Mouse (Mus musculus) cerebellum, adult 2 months (tissue): Measurements from ENCODE around the gene Adora1. TPM values are rescaled to one million over a fixed set of nuclear protein-coding genes. Genes with fewer than 3 reads are reported as not detected.

Experiments
- DNase-seq, 2 experiments: peaks; one replicate each; pipeline ENCODE4 v3.0.0; 2021
- H3K27ac ChIP-seq: fragments of 200-500 bp; 2 replicates; pipeline ENCODE4 v1.5.1; 2012; ENCODE audit warnings: low read length, control low read depth, inconsistent platforms; ENCODE audit not compliant: insufficient read depth
- H3K27me3 ChIP-seq: fragments of 200-500 bp; 2 replicates; pipeline ENCODE4 v1.6.1; 2012; ENCODE audit warnings: inconsistent platforms, mild to moderate bottlenecking, low read length, moderate library complexity; ENCODE audit not compliant: control insufficient read depth, insufficient read depth
- H3K4me1 ChIP-seq: fragments of 200-500 bp; 2 replicates; pipeline ENCODE4 v1.6.1; 2011; ENCODE audit warnings: low read length; ENCODE audit not compliant: control insufficient read depth, insufficient read depth
- H3K4me3 ChIP-seq: fragments of 200-500 bp; replicated peaks from 2 replicates; pipeline ENCODE3; 2011; ENCODE audit warnings: mild to moderate bottlenecking, low read depth, low read length, control low read depth; ENCODE audit not compliant: insufficient read depth
- CTCF ChIP-seq: fragments of 200-500 bp; IDR thresholded peaks from 2 replicates; pipeline ENCODE4 v1.5.1; 2011; ENCODE audit warnings: low read depth, mild to moderate bottlenecking, control low read depth, low read length, moderate library complexity, borderline replicate concordance; ENCODE audit not compliant: insufficient read depth
- POLR2A ChIP-seq: fragments of 200-500 bp; IDR thresholded peaks from 2 replicates; pipeline ENCODE4 v1.6.1; 2011; ENCODE audit warnings: low read length, control low read depth, borderline replicate concordance; ENCODE audit not compliant: insufficient read depth
- WGBS: fragments of 180-500 bp; shearing (Covaris S2); methylation state at CpG from one replicate; pipeline ENCODE4 v1.1.7; 2018; 5-methylcytosine and 5-hydroxymethylcytosine counted together
- polyA plus RNA-seq: library from polyadenylated mRNA; depleted of rRNA; stranded (reverse); fragments of >200 nt; gene quantifications from 2 replicates; pipeline ENCODE4 v1.2.3, GENCODE M21; 2012

Adora1 gene
- polyA plus RNA-seq, 1 experiment: 160 TPM

DNA sequence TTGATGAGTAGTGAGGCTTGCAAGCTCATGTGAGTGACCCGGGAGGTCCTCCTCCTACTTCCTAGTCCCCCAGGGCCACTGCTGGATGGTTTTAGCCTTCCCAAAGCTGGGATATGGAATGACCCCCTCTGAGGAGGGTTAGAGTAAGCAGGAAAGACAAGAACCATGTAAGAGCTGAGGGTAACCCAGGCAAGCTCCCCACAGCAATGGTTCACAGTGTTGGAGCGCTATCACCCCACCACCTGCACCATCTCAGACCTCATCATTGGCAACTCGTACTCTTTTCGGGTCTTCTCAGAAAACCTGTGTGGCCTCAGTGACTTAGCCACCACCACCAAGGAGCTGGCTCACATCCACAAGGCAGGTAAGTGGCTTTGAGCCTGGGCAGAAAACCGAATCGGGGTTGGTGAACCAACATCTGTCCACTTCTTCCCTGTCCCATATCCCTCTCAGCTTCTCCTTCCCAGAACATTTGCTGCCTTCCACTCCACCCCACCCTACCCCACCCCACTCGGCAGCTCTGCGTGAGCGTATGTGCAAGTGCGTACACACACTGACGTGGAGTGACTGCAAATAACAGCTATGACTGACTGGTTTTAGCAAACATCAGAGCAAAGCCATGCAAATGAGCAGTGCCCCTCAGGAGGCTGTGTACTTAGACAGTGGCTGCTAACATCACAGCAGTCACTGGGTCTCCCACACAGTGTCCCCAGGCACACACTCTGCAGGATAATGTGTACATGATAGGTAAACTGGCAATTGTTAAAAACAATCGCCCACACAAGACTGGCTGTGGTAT lies 36.8 kb downstream of the Adora1 start:
- 83% methylated on average over 12 of the region's 12 CpGs for WGBS
- DNase-seq: no peak
- H3K27ac ChIP-seq: no peak overlapping the region
- peaks cover 37% of the 10 kb centered on the region for H3K4me1 ChIP-seq
- TF ChIP-seq POLR2A: no peak
- no peak for TF ChIP-seq CTCF
- no peaks in the 10 kb centered on the region for H3K27me3 ChIP-seq
- H3K4me3 ChIP-seq: no peak overlapping the region

DNA sequence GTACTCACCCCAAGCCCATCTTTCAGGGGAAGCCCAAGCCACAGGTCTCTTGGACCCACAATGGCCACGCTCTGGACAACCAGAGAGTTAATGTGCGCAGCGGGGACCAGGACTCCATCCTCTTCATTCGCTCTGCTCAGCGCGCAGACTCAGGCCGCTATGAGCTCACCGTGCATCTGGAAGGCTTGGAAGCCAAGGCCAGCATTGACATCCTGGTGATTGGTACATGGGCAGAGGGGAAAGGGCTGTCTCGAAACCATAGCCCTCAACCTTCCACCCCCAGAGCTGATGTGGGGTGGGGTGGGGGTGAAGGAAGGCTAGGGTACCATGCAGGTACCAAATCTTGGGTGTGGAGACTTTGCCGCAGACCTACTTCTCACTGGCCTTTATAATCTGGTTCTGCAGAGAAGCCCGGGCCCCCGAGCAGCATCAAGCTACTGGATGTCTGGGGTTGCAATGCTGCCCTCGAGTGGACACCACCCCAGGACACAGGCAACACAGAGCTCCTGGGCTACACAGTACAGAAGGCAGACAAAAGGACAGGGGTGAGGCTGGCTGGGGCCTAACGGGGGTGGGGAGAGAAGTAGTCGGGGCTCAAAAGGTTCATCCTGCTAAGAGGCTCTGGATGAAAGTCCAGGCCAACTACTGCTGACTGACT lies 37.8 kb downstream of the Adora1 start:
- H3K27me3 ChIP-seq: no peaks in the 10 kb centered on the region
- H3K4me3 ChIP-seq: no peak overlapping the region
- WGBS: 81% methylated on average over 15 of the region's 15 CpGs
- DNase-seq: peak; percentile 25 to 32
- H3K27ac ChIP-seq: no peak overlapping the region
- TF ChIP-seq CTCF (no peak; the same call in 1 of the 2 replicates), POLR2A (no peak)
- H3K4me1 ChIP-seq: peaks cover 34% of the 10 kb centered on the region

DNA sequence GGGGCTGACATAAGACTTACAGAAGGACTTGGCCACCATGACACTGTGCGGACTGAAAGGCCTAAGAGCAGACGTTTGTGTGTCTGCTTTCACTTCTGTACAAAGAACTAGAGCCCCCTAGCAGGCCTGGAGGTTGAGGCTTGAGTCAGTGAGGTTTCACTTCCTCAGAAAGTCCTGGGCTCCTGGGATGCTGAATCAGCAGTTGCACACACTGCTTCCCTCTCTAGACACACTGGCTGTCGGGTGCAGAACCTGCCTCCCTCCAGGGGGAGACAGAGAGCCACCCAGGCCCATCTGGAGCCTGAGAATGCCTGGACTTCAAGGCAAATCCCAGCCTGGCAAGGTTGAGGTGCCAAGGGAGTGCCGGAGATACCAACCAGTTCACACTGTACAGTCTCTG lies 38.8 kb downstream of the Adora1 start:
- TF ChIP-seq CTCF: peak; percentile 75
- TF ChIP-seq POLR2A: no peak; the same call in 1 of the 2 replicates
- peak; percentile 75 to 77 for DNase-seq
- Histone ChIP-seq H3K27ac (peak overlapping the region; percentile 66), H3K4me1 (peaks cover 34% of the 10 kb centered on the region), H3K4me3 (no peak overlapping the region), H3K27me3 (no peaks in the 10 kb centered on the region)
- WGBS: 25% methylated on average over 4 of the region's 4 CpGs

DNA sequence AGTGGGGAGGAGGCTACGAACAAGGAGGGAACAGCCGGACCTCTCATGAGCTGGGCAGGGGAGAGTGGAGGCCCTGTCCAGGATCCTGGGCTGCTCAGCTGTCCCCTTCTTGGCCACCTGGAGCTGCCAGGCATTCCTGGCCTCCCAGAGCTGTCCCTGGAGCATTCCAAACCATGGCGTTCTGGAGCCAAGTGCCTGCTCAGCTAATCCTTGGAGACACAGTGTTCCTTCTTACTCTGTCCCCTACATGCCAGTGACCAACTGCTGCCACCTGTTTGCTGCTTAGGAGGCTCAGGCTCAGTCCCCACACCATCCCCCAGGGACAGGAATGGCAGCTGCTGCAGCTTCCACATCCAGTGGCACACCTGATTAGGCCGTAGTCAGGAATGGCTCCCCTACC lies 39.3 kb downstream of the Adora1 start:
- Histone ChIP-seq H3K4me1 (peaks cover 34% of the 10 kb centered on the region), H3K4me3 (no peak overlapping the region), H3K27ac (peak overlapping the region; percentile 66), H3K27me3 (no peaks in the 10 kb centered on the region)
- WGBS: 4% methylated on average over 4 of the region's 4 CpGs
- no peak for TF ChIP-seq POLR2A
- TF ChIP-seq CTCF: no peak
- DNase-seq: peak; percentile 74 to 80

DNA sequence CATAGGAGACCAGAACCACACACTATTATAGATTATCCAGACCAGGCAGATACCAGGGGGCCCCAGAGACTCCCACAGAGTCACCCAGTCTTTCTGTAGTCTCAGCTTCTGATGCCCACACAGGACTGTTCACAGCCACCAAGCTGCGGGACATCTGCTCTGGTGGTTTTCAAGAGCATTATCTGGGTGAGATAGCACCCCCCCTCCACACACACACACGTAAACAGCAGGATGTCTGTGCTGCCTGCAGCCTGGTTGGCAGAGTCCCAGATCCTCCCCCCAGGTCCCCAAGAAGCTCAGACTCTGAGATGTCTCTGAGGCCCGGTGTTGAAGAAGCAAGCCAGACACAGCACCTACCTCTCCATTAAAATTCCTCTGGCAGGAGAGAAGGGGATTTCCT lies 39.7 kb downstream of the Adora1 start:
- WGBS: 10% methylated on average over 3 of the region's 3 CpGs
- peak overlapping the region; percentile 66 for H3K27ac ChIP-seq
- TF ChIP-seq POLR2A: no peak
- 0 out of 2 replicates have a peak, but pooled peaks have one; percentile 10 for TF ChIP-seq CTCF
- H3K4me3 ChIP-seq: no peak overlapping the region
- DNase-seq: no peak
- no peaks in the 10 kb centered on the region for H3K27me3 ChIP-seq
- peaks cover 34% of the 10 kb centered on the region for H3K4me1 ChIP-seq

DNA sequence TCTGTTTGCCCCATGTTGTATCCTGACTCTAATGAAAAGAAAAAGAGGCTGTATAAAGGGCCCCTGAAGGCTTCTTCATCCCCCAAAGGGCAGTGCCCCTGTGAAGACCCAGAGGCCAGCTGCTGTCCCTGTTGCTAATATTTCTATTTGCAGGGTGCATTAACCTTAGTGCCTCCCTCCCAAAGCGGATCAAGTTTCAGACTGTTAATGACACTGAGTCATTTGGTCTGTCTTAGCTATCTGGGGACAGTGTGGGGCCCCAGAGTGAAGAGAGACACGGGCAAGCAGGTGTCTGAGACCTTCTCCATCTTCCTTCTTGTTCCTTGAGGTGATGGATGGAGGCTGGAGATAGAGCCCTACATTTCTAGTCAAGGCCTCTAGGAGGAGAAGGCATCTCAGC lies 40.1 kb downstream of the Adora1 start:
- no peak for TF ChIP-seq POLR2A
- Histone ChIP-seq H3K27me3 (no peaks in the 10 kb centered on the region), H3K4me3 (no peak overlapping the region), H3K4me1 (peaks cover 34% of the 10 kb centered on the region), H3K27ac (no peak overlapping the region; the same call in 1 of the 2 replicates)
- peak; percentile 17 to 25 for DNase-seq
- 76% methylated on average over 2 of the region's 2 CpGs for WGBS

DNA sequence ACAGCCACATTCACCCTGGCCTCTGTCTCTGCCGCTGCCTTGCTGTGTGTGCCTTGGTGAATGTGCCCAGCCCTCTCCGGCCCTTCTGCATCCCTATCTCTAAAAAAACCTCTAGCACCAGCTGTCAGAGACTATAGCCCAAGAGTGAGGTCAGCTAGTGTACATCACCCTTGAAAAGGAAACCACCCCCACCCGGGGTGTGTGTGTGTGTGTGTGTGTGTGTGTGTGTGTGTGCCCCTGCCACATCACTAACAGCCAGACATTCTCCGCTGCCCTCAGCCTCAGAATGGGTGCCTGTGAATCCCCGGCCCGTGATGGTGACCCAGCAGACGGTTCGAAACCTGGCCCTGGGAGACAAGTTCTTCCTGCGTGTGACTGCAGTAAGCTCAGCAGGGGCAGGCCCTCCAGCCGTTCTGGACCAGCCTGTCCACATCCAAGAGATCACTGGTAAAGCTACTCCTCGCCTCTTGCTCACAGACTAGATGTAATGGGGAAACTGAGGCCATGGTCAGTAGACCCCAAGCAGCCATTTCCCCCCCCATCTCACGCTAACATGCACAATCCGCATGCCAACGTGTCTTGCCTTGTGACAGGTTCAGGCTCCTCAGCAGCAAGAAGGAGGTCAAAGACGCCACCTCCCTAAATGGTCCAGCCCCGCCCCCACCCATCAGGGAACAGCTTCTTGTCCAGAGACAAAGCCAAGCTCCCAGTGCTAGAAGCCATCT lies 40.8 kb downstream of the Adora1 start:
- Histone ChIP-seq H3K27me3 (no peaks in the 10 kb centered on the region), H3K27ac (no peak overlapping the region), H3K4me1 (peaks cover 38% of the 10 kb centered on the region), H3K4me3 (no peak overlapping the region)
- 71% methylated on average over 16 of the region's 16 CpGs for WGBS
- peak in 1 of 2 experiments; percentile 35 for DNase-seq
- TF ChIP-seq CTCF (no peak), POLR2A (no peak)
